Mouse (Mus musculus): ENCODE results near the gene Cdx2.

GRCm38 (mm10) chr5:147317991-147318390 lies 10.9 kb upstream of the Cdx2 start:
- TF ChIP-seq GATA1 (IDR thresholded peaks at IDR 0.05; ENCODE audit: low read length) (no peak), TAL1 (IDR thresholded peaks at IDR 0.05; ENCODE audit: low read length) (no peak)

Measured in erythroblast, embryonic 14.5 days (primary cell).